Mouse (Mus musculus) CH12.LX (cell line): ENCODE measurements around the gene Myo16.

ENCODE experiments used
- CHD1 ChIP-seq: IDR thresholded peaks from 2 replicates; pipeline ENCODE4 v1.6.1; 2012; ENCODE audit warnings: low read depth, low read length, improper control_type of control experiment, inconsistent platforms
- CTCF ChIP-seq, 2 experiments: IDR thresholded peaks in 1 of 2; conservative IDR thresholded peaks in 1 of 2; 2 replicates each; pipeline ENCODE4 v1.5.1; 2011 to 2012; ENCODE audit warnings: low read depth in 2 of 2, low read length in 2 of 2, improper control_type of control experiment in 1 of 2, inconsistent platforms in 1 of 2, mild to moderate bottlenecking in 1 of 2, moderate library complexity in 1 of 2
- EP300 ChIP-seq: IDR thresholded peaks from 2 replicates; pipeline ENCODE4 v1.6.1; 2011; ENCODE audit warnings: low read length, improper control_type of control experiment
- KAT2A ChIP-seq: IDR thresholded peaks from 2 replicates; pipeline ENCODE4 v1.6.1; 2012; ENCODE audit warnings: low read length, improper control_type of control experiment, inconsistent platforms; ENCODE audit not compliant: insufficient replicate concordance
- MAX ChIP-seq: IDR thresholded peaks from 2 replicates; pipeline ENCODE4 v1.6.1; 2011; ENCODE audit warnings: low read length, improper control_type of control experiment
- MEF2A ChIP-seq: IDR thresholded peaks from 2 replicates; pipeline ENCODE4 v1.6.1; 2014; ENCODE audit warnings: low read depth, mild to moderate bottlenecking, inconsistent platforms, low read length, improper control_type of control experiment, borderline replicate concordance
- MXI1 ChIP-seq: IDR thresholded peaks from 2 replicates; pipeline ENCODE4 v1.6.1; 2011; ENCODE audit warnings: mild to moderate bottlenecking, low read depth, low read length, improper control_type of control experiment
- MYC ChIP-seq: IDR thresholded peaks from 2 replicates; pipeline ENCODE4 v1.6.1; 2011; ENCODE audit warnings: low read depth, mild to moderate bottlenecking, improper control_type of control experiment, low read length
- NELFE ChIP-seq: IDR thresholded peaks from 2 replicates; pipeline ENCODE4 v1.6.1; 2011; ENCODE audit warnings: low read depth, low read length, improper control_type of control experiment
- POLR2A ChIP-seq: IDR thresholded peaks from 2 replicates; pipeline ENCODE4 v1.6.1; 2011; ENCODE audit warnings: low read depth, mild to moderate bottlenecking, improper control_type of control experiment, low read length
- TBP ChIP-seq: conservative IDR thresholded peaks from 2 replicates; pipeline ENCODE4 v1.6.1; 2011; ENCODE audit warnings: low read depth, low read length, improper control_type of control experiment

DNA sequence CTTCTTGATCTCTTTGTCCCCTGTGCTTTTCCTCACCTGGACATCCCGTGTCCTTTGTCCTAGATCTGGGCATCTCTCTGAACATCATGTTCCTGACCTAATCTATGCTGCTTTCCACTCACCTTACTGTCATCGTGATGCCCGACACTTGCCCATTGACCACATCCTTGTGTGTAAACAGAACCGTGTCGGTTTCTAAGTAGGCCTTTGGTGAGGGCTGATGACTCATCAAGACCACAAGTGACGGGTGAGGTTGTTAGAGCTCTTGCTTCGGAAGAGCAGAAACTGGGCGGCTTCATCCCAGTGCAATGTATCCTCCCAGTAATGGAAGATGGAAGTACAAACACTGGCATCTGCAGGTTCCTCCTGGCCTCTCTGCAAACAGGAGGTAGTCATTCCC lies 327.1 kb downstream of the Myo16 start:
- no peak for TF ChIP-seq CTCF (conservative IDR thresholded peaks at IDR 0.05 in 1 of 2, IDR thresholded peaks at IDR 0.05 in 1 of 2; ENCODE audit: low read depth in 2 of 2, low read length in 2 of 2)
- no peak for TF ChIP-seq MXI1
- no peak for TF ChIP-seq POLR2A
- TF ChIP-seq MEF2A, result no peak
- no peak for TF ChIP-seq MAX
- no peak for TF ChIP-seq KAT2A
- TF ChIP-seq CHD1, result no peak
- no peak for TF ChIP-seq TBP
- no peak for TF ChIP-seq EP300
- TF ChIP-seq NELFE, result no peak
- no peak for TF ChIP-seq MYC
